ENCODE assay signal across 15 mouse cellular contexts in genomic region chr6:87806028-87806427, GRCm38 (mm10). TPM values are rescaled to one million over a fixed set of nuclear protein-coding genes. Genes with fewer than 3 reads are reported as not detected.
DNase-seq lines count a peak whose midpoint lies in the region; ATAC-seq and TF ChIP-seq lines count a peak whose summit lies in the region.
"Had no signal": no experiment of that assay in that cellular context is flagged by ENCODE, and none has a peak within 500 bp of the region (broad histone marks: within the 10 kb centered on the region; RNA-seq: fewer than 3 reads in every experiment).

No protein-coding gene starts in this region.

- ATAC-seq in liver, embryonic 11.5 days (replicated peaks; ENCODE audit: low FRiP score), result no peak
- ATAC-seq: Patski had no signal

- no peak overlapping the region for H3K4me3 ChIP-seq in liver, adult 2 months (ENCODE audit: insufficient read depth, low read depth, low read length)
- H3K4me3 ChIP-seq in liver, embryonic 11.5 days (ENCODE audit: low read depth, low read length), result no peak overlapping the region
- H3K4me3 ChIP-seq in bone marrow, adult 2 months (replicated peaks; ENCODE audit: control insufficient read depth, low read depth, low read length), result no peak overlapping the region
- peak overlapping the region; percentile 68 for H3K4me3 ChIP-seq in megakaryocyte, embryonic 14.5 days (replicated peaks)
- no peak overlapping the region for H3K4me3 ChIP-seq in kidney, adult 2 months (ENCODE audit: insufficient read depth, low read depth, low read length)
- H3K4me3 ChIP-seq: heart, embryonic 13.5 days; neural tube, embryonic 15.5 days had no signal

- no peaks in the 10 kb centered on the region for H3K27me3 ChIP-seq in liver, adult 2 months (ENCODE audit: control insufficient read depth, insufficient read depth, low read length)
- H3K27me3 ChIP-seq in liver, embryonic 11.5 days (replicated peaks; ENCODE audit: control insufficient read depth, insufficient read depth, low read length), result no peaks in the 10 kb centered on the region
- H3K27me3 ChIP-seq in megakaryocyte, embryonic 14.5 days (replicated peaks), result no peaks in the 10 kb centered on the region
- no peaks in the 10 kb centered on the region for H3K27me3 ChIP-seq in kidney, adult 2 months (replicated peaks; ENCODE audit: control insufficient read depth, insufficient read depth, low read length)
- H3K27me3 ChIP-seq: heart, embryonic 13.5 days; neural tube, embryonic 15.5 days; Patski had no signal

- H3K9ac ChIP-seq in liver, adult 2 months (ENCODE audit: low read depth, low read length), result no peak overlapping the region
- no peak overlapping the region for H3K9ac ChIP-seq in liver, embryonic 11.5 days (ENCODE audit: low read depth, low read length)
- H3K9ac ChIP-seq: heart, embryonic 13.5 days; neural tube, embryonic 15.5 days had no signal

- DNase-seq in liver, adult 2 months (ENCODE audit: extremely low read depth, low read depth, low spot score), result no peak
- DNase-seq in liver, embryonic 11.5 days (ENCODE audit: low spot score), result no peak
- peak; percentile 22 for DNase-seq in CD4-positive helper T cell, adult 2 months (ENCODE audit: low read depth, low spot score)
- DNase-seq in cerebellum, adult 18-20 months, result no peak
- no peak for DNase-seq in kidney, adult 2 months
- DNase-seq: adrenal gland, postnatal 10 days; cerebellum, postnatal 25 days; layer of hippocampus, adult 9-11 months; midbrain, embryonic 14.5 days had no signal

- H3K4me2 ChIP-seq in liver, embryonic 11.5 days, result no peak overlapping the region
- H3K4me2 ChIP-seq: heart, embryonic 13.5 days; neural tube, embryonic 15.5 days had no signal

- peaks cover 46% of the 10 kb centered on the region for H3K79me2 ChIP-seq in liver, adult 2 months (ENCODE audit: control insufficient read depth, insufficient read depth, low read length)

- WGBS in liver, adult 2 months, result 39% methylated on average over 2 of the region's 2 CpGs
- 42% methylated on average over 2 of the region's 2 CpGs for WGBS in liver, embryonic 11.5 days
- 24% methylated on average over 2 of the region's 2 CpGs for whole genome bisulfite sequencing in bone marrow, adult 2 months
- WGBS in kidney, adult 2 months, result 58% methylated on average over 2 of the region's 2 CpGs

- no peak for TF ChIP-seq CTCF in liver, adult 2 months (IDR thresholded peaks at IDR 0.05; ENCODE audit: low read depth, low read length)
- 0 out of 2 replicates have a peak, but pooled peaks have one; percentile 21 for TF ChIP-seq CTCF in bone marrow, adult 2 months (IDR thresholded peaks at IDR 0.05; ENCODE audit: control insufficient read depth, insufficient read depth, low read length)
- TF ChIP-seq CTCF in kidney, adult 2 months (conservative IDR thresholded peaks at IDR 0.05; ENCODE audit: insufficient read depth, insufficient read length, low read depth, low read length), result no peak

- TF ChIP-seq POLR2A in liver, adult 2 months (IDR thresholded peaks at IDR 0.05; ENCODE audit: extremely low read depth, insufficient read depth, low read length), result no peak
- TF ChIP-seq POLR2A in bone marrow, adult 2 months (IDR thresholded peaks at IDR 0.05; ENCODE audit: borderline replicate concordance, control insufficient read depth, low read depth, low read length), result no peak
- no peak for TF ChIP-seq POLR2A in kidney, adult 2 months (IDR thresholded peaks at IDR 0.05; ENCODE audit: low read depth, low read length)

- H3K36me3 ChIP-seq in liver, adult 2 months (ENCODE audit: control insufficient read depth, insufficient read depth, low read length), result peaks cover 11% of the 10 kb centered on the region; the same call in 1 of the 2 replicates
- H3K36me3 ChIP-seq in liver, embryonic 11.5 days (ENCODE audit: control insufficient read depth, insufficient read depth, low read length), result peaks cover 2% of the 10 kb centered on the region; the same call in 1 of the 2 replicates
- H3K36me3 ChIP-seq in megakaryocyte, embryonic 14.5 days (replicated peaks; ENCODE audit: low read length), result peaks cover 67% of the 10 kb centered on the region
- no peaks in the 10 kb centered on the region for H3K36me3 ChIP-seq in kidney, adult 2 months (ENCODE audit: control insufficient read depth, insufficient read depth, low read length)
- H3K36me3 ChIP-seq: neural tube, embryonic 15.5 days had no signal

- peaks cover 36% of the 10 kb centered on the region for H3K4me1 ChIP-seq in liver, adult 2 months (ENCODE audit: control insufficient read depth, insufficient read depth, low read length)
- peaks cover 38% of the 10 kb centered on the region for H3K4me1 ChIP-seq in liver, embryonic 11.5 days (replicated peaks; ENCODE audit: control insufficient read depth, insufficient read depth, low read length)
- peaks cover 12% of the 10 kb centered on the region; the same call in 1 of the 2 replicates for H3K4me1 ChIP-seq in bone marrow, adult 2 months (ENCODE audit: control insufficient read depth, insufficient read depth, low read length)
- peaks cover 88% of the 10 kb centered on the region for H3K4me1 ChIP-seq in megakaryocyte, embryonic 14.5 days
- peaks cover 14% of the 10 kb centered on the region for H3K4me1 ChIP-seq in kidney, adult 2 months (ENCODE audit: control insufficient read depth, insufficient read depth, low read length)

- H3K27ac ChIP-seq in liver, adult 2 months (replicated peaks; ENCODE audit: insufficient read depth, low read depth, low read length), result peak overlapping the region; percentile 17
- H3K27ac ChIP-seq in liver, embryonic 11.5 days (ENCODE audit: low read depth, low read length), result no peak overlapping the region
- 0 out of 2 replicates have a peak overlapping the region, but pooled peaks have one; percentile 16 for H3K27ac ChIP-seq in bone marrow, adult 2 months (ENCODE audit: control insufficient read depth, insufficient read depth, low read depth, low read length, poor library complexity)
- no peak overlapping the region for H3K27ac ChIP-seq in kidney, adult 2 months (ENCODE audit: insufficient read depth, low read depth, low read length)
- H3K27ac ChIP-seq: neural tube, embryonic 15.5 days; stomach, postnatal 0 days had no signal

- no peaks in the 10 kb centered on the region for H3K9me3 ChIP-seq in liver, embryonic 11.5 days (ENCODE audit: control insufficient read depth, low read length)
- H3K9me3 ChIP-seq in megakaryocyte, embryonic 14.5 days, result no peaks in the 10 kb centered on the region
- H3K9me3 ChIP-seq: heart, embryonic 13.5 days; neural tube, embryonic 15.5 days had no signal

RNA-seq across cellular contexts. Expression of gene Rab43, which starts 5.9 kb away (rescaled TPM):
- 63.0 and 71.9 TPM in 2 replicates for total RNA-seq in liver, adult 2 months (2014; rRNA removed)
- polyA plus RNA-seq in liver, adult 2 months (2012; rRNA removed), result 106 and 139 TPM in 2 replicates
- 20.4 and 21.4 TPM in 2 replicates for polyA plus RNA-seq in liver, embryonic 11.5 days (2014; fragmentation: Nextera tagmentation; extraction: Ambion mirVana)
- 31.2 and 44.9 TPM in 2 replicates for polyA plus RNA-seq in bone marrow, adult 2 months (2011; ENCODE audit: insufficient read depth, insufficient read length, low replicate concordance, missing spikeins)
- 27.5 and 77.6 TPM in 2 replicates for polyA plus RNA-seq in megakaryocyte, embryonic 14.5 days (2012; ENCODE audit: insufficient read depth, low replicate concordance)
- polyA plus RNA-seq in kidney, adult 2 months (2012; rRNA removed), result 49.5 and 52.0 TPM in 2 replicates

RNA-seq across cellular contexts. Expression of gene Gp9, which starts 28.2 kb away (rescaled TPM):
- total RNA-seq in liver, adult 2 months (2014; rRNA removed), result 0.34 and 0.74 TPM in 2 replicates
- polyA plus RNA-seq in liver, adult 2 months (2012; rRNA removed), result 0.25 TPM in 1 of 2 replicates, not detected in the other
- polyA plus RNA-seq in liver, embryonic 11.5 days (2014; fragmentation: Nextera tagmentation; extraction: Ambion mirVana), result 37.2 and 37.3 TPM in 2 replicates
- polyA plus RNA-seq in bone marrow, adult 2 months (2011; ENCODE audit: insufficient read depth, insufficient read length, low replicate concordance, missing spikeins), result 49.0 and 59.4 TPM in 2 replicates
- polyA plus RNA-seq in megakaryocyte, embryonic 14.5 days (2012; ENCODE audit: insufficient read depth, low replicate concordance), result 2,862 and 6,438 TPM in 2 replicates
- 0.66 and 1.1 TPM in 2 replicates for polyA plus RNA-seq in kidney, adult 2 months (2012; rRNA removed)
- polyA plus RNA-seq: Patski had no signal

RNA-seq across cellular contexts. Expression of gene Gm45140, which starts 29.6 kb away (rescaled TPM):
- 1.0 and 1.1 TPM in 2 replicates for total RNA-seq in liver, adult 2 months (2014; rRNA removed)
- 0.51 and 0.98 TPM in 2 replicates for polyA plus RNA-seq in liver, adult 2 months (2012; rRNA removed)
- 5.6 and 7.8 TPM in 2 replicates for polyA plus RNA-seq in liver, embryonic 11.5 days (2014; fragmentation: Nextera tagmentation; extraction: Ambion mirVana)
- 7.3 and 18.0 TPM in 2 replicates for polyA plus RNA-seq in bone marrow, adult 2 months (2011; ENCODE audit: insufficient read depth, insufficient read length, low replicate concordance, missing spikeins)
- 13.2 TPM in 1 of 2 replicates, not detected in the other for polyA plus RNA-seq in megakaryocyte, embryonic 14.5 days (2012; ENCODE audit: insufficient read depth, low replicate concordance)
- 0.53 and 0.77 TPM in 2 replicates for polyA plus RNA-seq in kidney, adult 2 months (2012; rRNA removed)

RNA-seq across cellular contexts. Expression of gene Isy1, which starts 32.6 kb away (rescaled TPM):
- 18.6 and 22.8 TPM in 2 replicates for total RNA-seq in liver, adult 2 months (2014; rRNA removed)
- polyA plus RNA-seq in liver, adult 2 months (2012; rRNA removed), result 5.6 and 6.8 TPM in 2 replicates
- polyA plus RNA-seq in liver, embryonic 11.5 days (2014; fragmentation: Nextera tagmentation; extraction: Ambion mirVana), result 84.8 and 89.0 TPM in 2 replicates
- 21.9 and 34.4 TPM in 2 replicates for polyA plus RNA-seq in bone marrow, adult 2 months (2011; ENCODE audit: insufficient read depth, insufficient read length, low replicate concordance, missing spikeins)
- polyA plus RNA-seq in megakaryocyte, embryonic 14.5 days (2012; ENCODE audit: insufficient read depth, low replicate concordance), result 5.6 and 34.7 TPM in 2 replicates
- polyA plus RNA-seq in kidney, adult 2 months (2012; rRNA removed), result 14.1 and 18.4 TPM in 2 replicates

RNA-seq across cellular contexts. Expression of gene Cnbp, which starts 44.9 kb away (rescaled TPM):
- 271 and 286 TPM in 2 replicates for total RNA-seq in liver, adult 2 months (2014; rRNA removed)
- 165 and 177 TPM in 2 replicates for polyA plus RNA-seq in liver, adult 2 months (2012; rRNA removed)
- polyA plus RNA-seq in liver, embryonic 11.5 days (2014; fragmentation: Nextera tagmentation; extraction: Ambion mirVana), result 1,371 and 1,468 TPM in 2 replicates
- 180 and 237 TPM in 2 replicates for polyA plus RNA-seq in bone marrow, adult 2 months (2011; ENCODE audit: insufficient read depth, insufficient read length, low replicate concordance, missing spikeins)
- polyA plus RNA-seq in megakaryocyte, embryonic 14.5 days (2012; ENCODE audit: insufficient read depth, low replicate concordance), result 44.0 and 59.4 TPM in 2 replicates
- polyA plus RNA-seq in kidney, adult 2 months (2012; rRNA removed), result 175 and 184 TPM in 2 replicates

Comparison
In these comparisons a context has a peak if more than half of its experiments do, and no peak if none do; other contexts are left out.
1. H3K27ac ChIP-seq: peak in liver, adult 2 months (single experiment) and bone marrow, adult 2 months (single experiment); none in liver, embryonic 11.5 days (single experiment) and kidney, adult 2 months (single experiment).
2. RNA of gene Gp9, which starts 28.2 kb away (polyA plus RNA-seq): 2,862 to 6,438 TPM in megakaryocyte, embryonic 14.5 days; 49.0 to 59.4 TPM in bone marrow, adult 2 months, 37.2 to 37.3 TPM in liver, embryonic 11.5 days, 0.66 to 1.1 TPM in kidney, adult 2 months and 0.25 TPM in liver, adult 2 months; every median in the first group is over 10 times any median in the second.